Mouse (Mus musculus): ENCODE data around the gene Ccdc183.

DNA sequence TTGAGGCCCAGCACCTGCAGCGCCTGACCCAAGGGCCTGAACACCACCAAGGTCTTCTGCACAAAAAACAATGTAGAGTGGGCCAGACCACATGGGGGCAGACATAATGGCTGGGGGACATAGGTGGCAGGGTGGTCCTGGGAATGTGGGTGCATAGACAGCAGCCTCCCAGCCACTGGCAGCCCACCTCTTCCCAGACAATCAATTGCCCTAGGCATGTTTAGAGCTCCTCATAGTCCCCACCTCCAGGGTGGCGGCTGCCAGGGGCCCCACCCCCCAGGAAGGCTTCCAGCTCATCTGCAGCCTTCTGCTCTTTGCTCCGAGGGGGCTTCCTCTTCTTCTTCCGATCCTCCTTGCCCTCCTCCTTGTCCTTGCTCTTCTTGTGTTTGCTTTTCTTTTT, 33.9 kb downstream of the Ccdc183 start:
- no peak for TF ChIP-seq CTCF (conservative IDR thresholded peaks at IDR 0.05; ENCODE audit: insufficient read depth, insufficient read length, low read depth, low read length)
- no peak for TF ChIP-seq POLR2A (IDR thresholded peaks at IDR 0.05; ENCODE audit: low read depth, low read length)
